ENCODE assay signal across 8 mouse cellular contexts in the genomic region with DNA sequence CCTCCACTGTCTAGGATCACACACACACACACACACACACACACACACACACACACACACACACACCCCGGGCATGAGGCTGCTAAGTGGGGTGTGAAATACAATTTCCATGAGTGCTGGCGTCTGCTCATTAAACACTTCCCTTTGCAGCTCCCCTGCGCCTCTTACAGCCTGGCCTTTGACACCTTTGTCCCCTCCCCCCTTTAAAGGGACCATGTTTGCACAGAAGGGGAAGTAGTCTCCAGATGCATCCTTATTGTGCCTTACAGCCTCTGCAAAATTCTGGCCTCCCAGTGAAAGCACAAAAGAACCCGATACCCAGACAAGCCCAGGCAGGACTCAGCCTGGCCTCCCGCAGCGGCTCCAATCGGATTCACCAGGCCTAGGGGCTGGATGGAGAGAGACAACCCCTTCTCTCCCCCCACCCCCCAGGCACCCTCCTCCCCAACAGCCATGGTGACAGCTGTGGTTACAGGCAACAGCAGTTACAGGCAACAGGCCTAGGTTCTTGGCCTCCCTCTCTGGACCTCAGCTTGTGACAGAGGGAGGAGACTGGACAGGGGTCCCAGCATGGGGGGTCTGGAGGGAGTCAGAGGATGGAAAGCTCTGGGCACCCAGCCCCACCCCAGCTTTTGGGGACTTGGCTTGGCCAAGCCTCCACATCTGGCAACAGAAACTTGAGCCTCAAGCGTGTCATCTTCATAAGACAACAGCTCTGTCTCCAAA. TPM values are rescaled to one million over a fixed set of nuclear protein-coding genes. Genes with fewer than 3 reads are reported as not detected.
DNase-seq lines count a peak whose midpoint lies in the region; ATAC-seq lines count a peak whose summit lies in the region.

No protein-coding gene starts in this region.

- no peak overlapping the region for H3K4me3 ChIP-seq in lung, embryonic 15.5 days
- no peak overlapping the region for H3K4me3 ChIP-seq in forebrain, embryonic 15.5 days

- no peaks in the 10 kb centered on the region for H3K9me3 ChIP-seq in lung, embryonic 15.5 days
- no peaks in the 10 kb centered on the region for H3K9me3 ChIP-seq in forebrain, embryonic 15.5 days

- no peaks in the 10 kb centered on the region for H3K36me3 ChIP-seq in lung, embryonic 15.5 days
- H3K36me3 ChIP-seq in forebrain, embryonic 15.5 days, result no peaks in the 10 kb centered on the region

- H3K4me1 ChIP-seq in lung, embryonic 15.5 days, result peaks cover 46% of the 10 kb centered on the region
- H3K4me1 ChIP-seq in forebrain, embryonic 15.5 days, result peaks cover 38% of the 10 kb centered on the region

- peak; percentile 77 for ATAC-seq in lung, embryonic 15.5 days (ENCODE audit: borderline replicate concordance, extremely low read depth, low FRiP score, low TSS enrichment)
- peak; percentile 27; the same call in 1 of the 2 replicates for ATAC-seq in forebrain, embryonic 15.5 days (replicated peaks)
- peak; percentile 73 for ATAC-seq in monocyte, adult 5-6 weeks (replicated peaks; ENCODE audit: insufficient number of reproducible peaks, low FRiP score, low TSS enrichment, poor library complexity, severe bottlenecking)

- no peak overlapping the region; the same call in 1 of the 2 replicates for H3K4me2 ChIP-seq in lung, embryonic 15.5 days
- H3K4me2 ChIP-seq in forebrain, embryonic 15.5 days (replicated peaks), result no peak overlapping the region

- H3K27ac ChIP-seq in lung, embryonic 15.5 days, result peak overlapping the region; percentile 81
- peak overlapping the region; percentile 36 for H3K27ac ChIP-seq in forebrain, embryonic 15.5 days (replicated peaks)

- no peaks in the 10 kb centered on the region for H3K27me3 ChIP-seq in lung, embryonic 15.5 days
- no peaks in the 10 kb centered on the region for H3K27me3 ChIP-seq in forebrain, embryonic 15.5 days

- no peak for DNase-seq in lung, postnatal 25 days (ENCODE audit: low spot score)
- DNase-seq in kidney, postnatal 25 days, result peak; percentile 28 to 61
- no peak for DNase-seq in frontal cortex, postnatal 10 days (ENCODE audit: low spot score in 2 of 2)
- no peak for DNase-seq in frontal cortex, postnatal 14 days (ENCODE audit: low spot score in 2 of 2)
- DNase-seq in adrenal gland, adult 2 months, result no peak

- H3K9ac ChIP-seq in lung, embryonic 15.5 days, result no peak overlapping the region
- H3K9ac ChIP-seq in forebrain, embryonic 15.5 days (replicated peaks), result no peak overlapping the region

- WGBS in lung, embryonic 15.5 days, result 6% methylated on average over 8 of the region's 8 CpGs
- 8% methylated on average over 8 of the region's 8 CpGs for WGBS in forebrain, embryonic 15.5 days

RNA-seq across cellular contexts. Expression of a gene that starts 11.8 kb away (rescaled TPM):
- 8.1 and 9.7 TPM in 2 replicates for polyA plus RNA-seq in lung, embryonic 15.5 days (2015; fragmentation: Nextera tagmentation; extraction: Ambion mirVana)
- 58.3 and 66.4 TPM in 2 replicates for polyA plus RNA-seq in forebrain, embryonic 15.5 days (2015; fragmentation: Nextera tagmentation; extraction: Ambion mirVana)
- 0.49 to 0.75 TPM in 2 of 3 replicates, not detected in the other for total RNA-seq in monocyte, adult 5-6 weeks (2017)
- total RNA-seq in adrenal gland, adult 2 months (2021), result 1 to 10 TPM; 2.9 to 4.6 TPM
- polyA plus RNA-seq in adrenal gland, adult 2 months (2012; rRNA removed), result 13.2 and 20.9 TPM in 2 replicates

RNA-seq across cellular contexts. Expression of a gene that starts 58.8 kb away (rescaled TPM):
- polyA plus RNA-seq in lung, embryonic 15.5 days (2015; fragmentation: Nextera tagmentation; extraction: Ambion mirVana), result 2.9 and 3.3 TPM in 2 replicates
- polyA plus RNA-seq in forebrain, embryonic 15.5 days (2015; fragmentation: Nextera tagmentation; extraction: Ambion mirVana), result 2.0 TPM in 2 replicates
- not detected in 3 replicates for total RNA-seq in monocyte, adult 5-6 weeks (2017)
- under 1 TPM in 1 of 2 experiments, not detected in 1; 0.46 TPM for total RNA-seq in adrenal gland, adult 2 months (2021)
- polyA plus RNA-seq in adrenal gland, adult 2 months (2012; rRNA removed), result 0.38 and 0.43 TPM in 2 replicates

RNA-seq across cellular contexts. Expression of a gene that starts 59.0 kb away (rescaled TPM):
- 2.0 and 2.2 TPM in 2 replicates for polyA plus RNA-seq in lung, embryonic 15.5 days (2015; fragmentation: Nextera tagmentation; extraction: Ambion mirVana)
- 14.3 and 14.7 TPM in 2 replicates for polyA plus RNA-seq in forebrain, embryonic 15.5 days (2015; fragmentation: Nextera tagmentation; extraction: Ambion mirVana)
- total RNA-seq in monocyte, adult 5-6 weeks (2017), result 0.95 to 9.1 TPM (median 5.6 TPM) in 3 replicates
- 10 to 100 TPM; 14.3 to 20.1 TPM for total RNA-seq in adrenal gland, adult 2 months (2021)
- polyA plus RNA-seq in adrenal gland, adult 2 months (2012; rRNA removed), result 74.7 and 76.1 TPM in 2 replicates

Comparison
In these comparisons a context has a peak if more than half of its experiments do, and no peak if none do; other contexts are left out.
1. ATAC-seq: peak in every context shown above with its lines; median percentile 77 in lung, embryonic 15.5 days; 73 in monocyte, adult 5-6 weeks; 27 in forebrain, embryonic 15.5 days.
2. DNase-seq: peak in kidney, postnatal 25 days (2 of 2); none in lung, postnatal 25 days (single experiment), frontal cortex, postnatal 10 days (0 of 2), frontal cortex, postnatal 14 days (0 of 2) and adrenal gland, adult 2 months (single experiment).